Mouse (Mus musculus): Measurements from ENCODE around the gene Emsy.

GRCm38 (mm10) chr7:98601715-98602114 lies 54.9 kb downstream of the Emsy start:
- TF ChIP-seq CTCF (IDR thresholded peaks at IDR 0.05; ENCODE audit: low read depth) = no peak
- TF ChIP-seq EP300 (IDR thresholded peaks at IDR 0.05; ENCODE audit: low read depth) = no peak
